Mouse (Mus musculus) stomach, postnatal 0 days (tissue): Measurements from ENCODE around the gene Gpr141.

Source experiments
- CTCF ChIP-seq: IDR thresholded peaks from 2 replicates; pipeline ENCODE4 v1.5.1; 2016; ENCODE audit warnings: antibody characterized with exemption, low read depth, mild to moderate bottlenecking, moderate library complexity
- EP300 ChIP-seq: optimal IDR thresholded peaks from 2 replicates; pipeline ENCODE3; 2016; ENCODE audit warnings: antibody characterized with exemption

DNA sequence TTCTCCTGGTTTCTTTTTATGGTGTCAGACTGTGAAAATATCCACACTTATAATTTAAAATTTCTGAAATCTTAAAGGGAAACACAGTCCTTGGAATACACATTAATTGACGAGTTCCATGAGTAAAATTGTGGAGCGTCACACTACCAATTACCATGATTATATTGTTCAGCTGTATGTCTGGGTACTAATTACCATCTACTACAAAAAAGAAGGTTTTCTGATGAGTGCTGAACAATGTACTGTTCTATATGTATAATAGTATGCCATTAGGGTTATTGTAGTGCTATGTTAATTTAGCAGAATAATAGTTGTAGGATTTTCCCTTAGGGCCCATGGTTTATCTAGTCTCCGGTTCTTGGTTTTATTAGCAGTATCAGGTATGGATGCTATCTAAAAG lies 29.1 kb downstream of the Gpr141 start:
- TF ChIP-seq CTCF (no peak), EP300 (no peak)
